ENCODE assay signal across 8 mouse cellular contexts in the genomic region with DNA sequence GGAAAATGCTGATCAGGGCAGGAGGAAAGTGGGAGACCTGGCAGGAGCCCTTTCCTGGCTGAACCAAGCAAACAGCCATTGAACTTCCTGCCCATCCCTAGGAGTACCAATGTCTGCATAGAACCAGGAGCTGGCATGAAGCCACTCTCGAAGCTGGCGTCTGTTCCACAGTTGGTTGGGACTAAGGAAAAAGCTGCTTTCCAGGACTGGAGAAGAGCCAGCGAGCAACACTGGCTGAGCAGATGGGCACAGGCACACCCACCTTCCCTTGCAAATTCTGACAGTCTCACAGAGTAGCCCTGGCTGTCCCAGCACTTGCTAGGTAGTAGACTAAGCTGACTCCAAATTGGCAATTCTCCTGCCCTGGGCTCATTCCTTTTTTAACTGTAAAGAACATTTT. TPM values are rescaled to one million over a fixed set of nuclear protein-coding genes. Genes with fewer than 3 reads are reported as not detected.
DNase-seq lines count a peak whose midpoint lies in the region; ATAC-seq and TF ChIP-seq lines count a peak whose summit lies in the region.

No protein-coding gene starts in this region.

- H3K9me3 ChIP-seq in lung, postnatal 0 days (ENCODE audit: low read length) = no peaks in the 10 kb centered on the region

- TF ChIP-seq EP300 in lung, postnatal 0 days (IDR thresholded peaks at IDR 0.05) = no peak

- H3K27ac ChIP-seq in layer of hippocampus, adult 2 months = no peak overlapping the region
- H3K27ac ChIP-seq in lung, postnatal 0 days (ENCODE audit: low read length) = no peak overlapping the region

- H3K27me3 ChIP-seq in lung, postnatal 0 days (replicated peaks; ENCODE audit: insufficient read depth, low read length) = no peaks in the 10 kb centered on the region

- H3K36me3 ChIP-seq in lung, postnatal 0 days (ENCODE audit: insufficient read depth, low read length) = no peaks in the 10 kb centered on the region

- ATAC-seq in lung, postnatal 0 days = no peak

- no peak for TF ChIP-seq CTCF in layer of hippocampus, adult 2 months (conservative IDR thresholded peaks at IDR 0.05)
- no peak for TF ChIP-seq CTCF in lung, postnatal 0 days (IDR thresholded peaks at IDR 0.05)

- no peak overlapping the region for H3K4me3 ChIP-seq in layer of hippocampus, adult 2 months
- H3K4me3 ChIP-seq in lung, postnatal 0 days (ENCODE audit: low read depth, low read length) = no peak overlapping the region

- peak; percentile 31 for DNase-seq in kidney, adult 11 months
- DNase-seq in kidney, adult 8-10 months = no peak
- DNase-seq in adrenal gland, postnatal 25 days = peak; percentile 71
- peak; percentile 56 to 91 for DNase-seq in cerebellum, postnatal 4 days (ENCODE audit: low spot score in 2 of 2)
- peak; percentile 86 to 90 for DNase-seq in layer of hippocampus, adult 2 months (ENCODE audit: low spot score in 2 of 2)
- DNase-seq in lung, postnatal 0 days (ENCODE audit: low spot score) = peak; percentile 54
- no peak for DNase-seq in thymus, postnatal 10 days (ENCODE audit: low spot score in 2 of 2)
- no peak for DNase-seq in B cell, adult 2 months

- H3K4me1 ChIP-seq in lung, postnatal 0 days (ENCODE audit: insufficient read depth, low read depth, low read length) = no peaks in the 10 kb centered on the region

- no peak overlapping the region for H3K9ac ChIP-seq in lung, postnatal 0 days (replicated peaks; ENCODE audit: low read depth)

- H3K4me2 ChIP-seq in lung, postnatal 0 days (replicated peaks; ENCODE audit: low read depth, low read length) = no peak overlapping the region

- 39% methylated on average over 3 of the region's 3 CpGs for WGBS in lung, postnatal 0 days

RNA-seq across cellular contexts. Expression of a gene that starts 3.5 kb away (rescaled TPM):
- total RNA-seq in adrenal gland, postnatal 25 days (2021) = not detected in 2 replicates
- total RNA-seq in layer of hippocampus, adult 2 months (2021) = not detected
- polyA plus RNA-seq in lung, postnatal 0 days (2015; fragmentation: Nextera tagmentation; extraction: Ambion mirVana) = not detected in 2 replicates

RNA-seq across cellular contexts. Expression of a gene that starts 22.5 kb away (rescaled TPM):
- 2.4 and 3.1 TPM in 2 replicates for total RNA-seq in adrenal gland, postnatal 25 days (2021)
- total RNA-seq in layer of hippocampus, adult 2 months (2021) = 1 to 10 TPM; 2.5 to 2.7 TPM
- 37.9 and 41.4 TPM in 2 replicates for polyA plus RNA-seq in lung, postnatal 0 days (2015; fragmentation: Nextera tagmentation; extraction: Ambion mirVana)

RNA-seq across cellular contexts. Expression of a gene that starts 24.5 kb away (rescaled TPM):
- total RNA-seq in adrenal gland, postnatal 25 days (2021) = 169 and 173 TPM in 2 replicates
- 100 to 1,000 TPM; 285 to 293 TPM for total RNA-seq in layer of hippocampus, adult 2 months (2021)
- 209 and 221 TPM in 2 replicates for polyA plus RNA-seq in lung, postnatal 0 days (2015; fragmentation: Nextera tagmentation; extraction: Ambion mirVana)

Comparison
In these comparisons a context has a peak if more than half of its experiments do, and no peak if none do; other contexts are left out.
1. DNase-seq: peak in kidney, adult 11 months (single experiment), adrenal gland, postnatal 25 days (single experiment), cerebellum, postnatal 4 days (2 of 2), layer of hippocampus, adult 2 months (2 of 2) and lung, postnatal 0 days (single experiment); none in kidney, adult 8-10 months (0 of 2), thymus, postnatal 10 days (0 of 2) and B cell, adult 2 months (0 of 2).